Mouse (Mus musculus) ES-Bruce4 (cell line): ENCODE measurements around the gene Hoxa3.

Source experiments
- CTCF ChIP-seq: IDR thresholded peaks from one replicate; pipeline ENCODE4 v1.8.1; 2011; ENCODE audit warnings: low read depth, low read length
- EP300 ChIP-seq: IDR thresholded peaks from 2 replicates; pipeline ENCODE4 v1.6.1; 2011; ENCODE audit warnings: low read depth, low read length; ENCODE audit not compliant: insufficient read depth

DNA sequence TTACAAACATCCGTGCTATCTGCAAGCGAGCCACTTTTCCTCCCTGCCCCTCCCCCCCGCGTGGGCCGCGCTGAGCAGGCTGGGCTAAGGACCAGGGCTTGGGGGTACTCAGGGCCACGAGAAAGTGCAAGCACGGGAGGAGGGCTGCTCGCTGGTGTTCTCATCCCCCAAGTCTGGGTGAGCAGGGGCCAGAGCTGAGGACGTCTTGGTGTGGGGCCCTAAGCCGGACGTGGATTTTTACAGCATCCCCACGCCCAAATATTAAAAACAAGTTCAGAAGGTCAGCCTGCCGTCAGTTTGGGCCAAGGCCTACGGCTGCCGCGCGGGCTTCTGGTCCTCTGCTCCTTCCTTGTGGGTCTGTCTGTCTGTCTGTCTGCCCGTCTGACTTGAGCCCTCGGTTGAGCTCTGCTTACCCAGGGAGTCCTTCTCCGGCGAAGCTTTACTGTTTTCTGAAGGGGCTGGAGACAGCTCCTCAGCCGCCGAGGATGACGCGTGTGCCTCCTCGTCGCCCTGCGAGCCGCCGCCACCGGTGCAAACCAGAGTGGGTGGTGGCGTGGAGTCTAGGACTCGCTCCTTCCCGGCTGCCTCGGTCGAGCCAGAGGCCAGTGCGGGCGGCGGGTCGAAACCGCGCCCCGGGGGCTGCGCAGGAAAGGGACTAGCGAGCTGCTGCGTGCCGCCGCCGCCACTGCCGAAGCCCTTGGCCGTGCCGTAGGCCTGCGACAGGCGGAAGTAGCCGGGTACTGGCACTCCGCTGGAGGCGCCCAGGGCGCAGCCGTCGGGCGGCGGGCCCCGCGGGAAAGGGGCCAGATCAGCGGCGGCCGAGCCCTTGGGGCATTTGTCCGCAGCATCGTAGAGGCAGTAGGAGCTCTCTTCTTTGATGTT is 20.7 kb upstream of the Hoxa3 start:
- no peak for TF ChIP-seq CTCF
- TF ChIP-seq EP300, result no peak
